Mouse (Mus musculus): Measurements from ENCODE around the gene Gucd1. TPM values are rescaled to one million over a fixed set of nuclear protein-coding genes. Genes with fewer than 3 reads are reported as not detected.

Gene Gucd1
- polyA plus RNA-seq, 1 experiment = 80.5 TPM

- no peaks in the 10 kb centered on the region for H3K36me3 ChIP-seq (ENCODE audit: control insufficient read depth, insufficient read depth, low read length)
- H3K4me3 ChIP-seq (ENCODE audit: control insufficient read depth, insufficient read depth, low read length) = no peak overlapping the region
- WGBS = 95% methylated on average over 1 of the region's 1 CpGs
- TF ChIP-seq CTCF (IDR thresholded peaks at IDR 0.05; ENCODE audit: borderline replicate concordance, control insufficient read depth, extremely low read depth, insufficient read depth, low read length, poor library complexity) = no peak
- TF ChIP-seq POLR2A (IDR thresholded peaks at IDR 0.05; ENCODE audit: control insufficient read depth, extremely low read depth, insufficient read depth, low read length, poor library complexity) = no peak
- H3K27ac ChIP-seq (ENCODE audit: control insufficient read depth, insufficient read depth, low read length) = no peak overlapping the region
- H3K4me1 ChIP-seq (replicated peaks; ENCODE audit: control insufficient read depth, insufficient read depth, low read length) = no peaks in the 10 kb centered on the region
- DNase-seq = no peak
- H3K27me3 ChIP-seq (ENCODE audit: control insufficient read depth, insufficient read depth, low read length) = no peaks in the 10 kb centered on the region
Measured at GRCm38 (mm10) chr10:75437284-75437683, 80.5 kb downstream of the Gucd1 start.

- DNase-seq = peak; percentile 82
- WGBS = 12% methylated on average over 3 of the region's 3 CpGs
Measured at GRCm38 (mm10) chr10:75436604-75437217, 81.1 kb downstream of the Gucd1 start.

GRCm38 (mm10) chr10:75430633-75431032 is 87.1 kb downstream of the Gucd1 start:
- 92% methylated on average over 6 of the region's 6 CpGs for WGBS
- Histone ChIP-seq H3K36me3 (ENCODE audit: control insufficient read depth, insufficient read depth, low read length) (no peaks in the 10 kb centered on the region), H3K4me1 (replicated peaks; ENCODE audit: control insufficient read depth, insufficient read depth, low read length) (no peaks in the 10 kb centered on the region), H3K4me3 (ENCODE audit: control insufficient read depth, insufficient read depth, low read length) (no peak overlapping the region), H3K27me3 (ENCODE audit: control insufficient read depth, insufficient read depth, low read length) (no peaks in the 10 kb centered on the region), H3K27ac (ENCODE audit: control insufficient read depth, insufficient read depth, low read length) (no peak overlapping the region)
- TF ChIP-seq POLR2A (IDR thresholded peaks at IDR 0.05; ENCODE audit: control insufficient read depth, extremely low read depth, insufficient read depth, low read length, poor library complexity) = no peak
- no peak for TF ChIP-seq CTCF (IDR thresholded peaks at IDR 0.05; ENCODE audit: borderline replicate concordance, control insufficient read depth, extremely low read depth, insufficient read depth, low read length, poor library complexity)
- no peak for DNase-seq

More at GRCm38 (mm10) chr10:75436604-75437217, 81.1 kb downstream of the Gucd1 start:
- peak; percentile 12; the same call in 1 of the 2 replicates for TF ChIP-seq CTCF (IDR thresholded peaks at IDR 0.05; ENCODE audit: borderline replicate concordance, control insufficient read depth, extremely low read depth, insufficient read depth, low read length, poor library complexity)
- TF ChIP-seq POLR2A (IDR thresholded peaks at IDR 0.05; ENCODE audit: control insufficient read depth, extremely low read depth, insufficient read depth, low read length, poor library complexity) = no peak
- no peak overlapping the region for H3K27ac ChIP-seq (ENCODE audit: control insufficient read depth, insufficient read depth, low read length)
- no peaks in the 10 kb centered on the region for H3K36me3 ChIP-seq (ENCODE audit: control insufficient read depth, insufficient read depth, low read length)
- H3K4me3 ChIP-seq (ENCODE audit: control insufficient read depth, insufficient read depth, low read length) = no peak overlapping the region
- H3K27me3 ChIP-seq (ENCODE audit: control insufficient read depth, insufficient read depth, low read length) = no peaks in the 10 kb centered on the region
- H3K4me1 ChIP-seq (replicated peaks; ENCODE audit: control insufficient read depth, insufficient read depth, low read length) = no peaks in the 10 kb centered on the region

- 82% methylated on average over 5 of the region's 5 CpGs for WGBS
- Histone ChIP-seq H3K36me3 (ENCODE audit: control insufficient read depth, insufficient read depth, low read length) (no peaks in the 10 kb centered on the region), H3K4me1 (replicated peaks; ENCODE audit: control insufficient read depth, insufficient read depth, low read length) (no peaks in the 10 kb centered on the region), H3K27me3 (ENCODE audit: control insufficient read depth, insufficient read depth, low read length) (no peaks in the 10 kb centered on the region), H3K27ac (ENCODE audit: control insufficient read depth, insufficient read depth, low read length) (no peak overlapping the region), H3K4me3 (ENCODE audit: control insufficient read depth, insufficient read depth, low read length) (no peak overlapping the region)
- no peak for DNase-seq
- no peak for TF ChIP-seq CTCF (IDR thresholded peaks at IDR 0.05; ENCODE audit: borderline replicate concordance, control insufficient read depth, extremely low read depth, insufficient read depth, low read length, poor library complexity)
- TF ChIP-seq POLR2A (IDR thresholded peaks at IDR 0.05; ENCODE audit: control insufficient read depth, extremely low read depth, insufficient read depth, low read length, poor library complexity) = no peak
Measured at GRCm38 (mm10) chr10:75430147-75430537, 87.6 kb downstream of the Gucd1 start.

GRCm38 (mm10) chr10:75429522-75430146 is 88.1 kb downstream of the Gucd1 start:
- Histone ChIP-seq H3K4me1 (replicated peaks; ENCODE audit: control insufficient read depth, insufficient read depth, low read length) (peaks cover under 1% of the 10 kb centered on the region; the same call in 1 of the 2 replicates), H3K4me3 (ENCODE audit: control insufficient read depth, insufficient read depth, low read length) (no peak overlapping the region), H3K27ac (ENCODE audit: control insufficient read depth, insufficient read depth, low read length) (no peak overlapping the region), H3K36me3 (ENCODE audit: control insufficient read depth, insufficient read depth, low read length) (no peaks in the 10 kb centered on the region), H3K27me3 (ENCODE audit: control insufficient read depth, insufficient read depth, low read length) (no peaks in the 10 kb centered on the region)
- 40% methylated on average over 7 of the region's 7 CpGs for WGBS
- no peak for DNase-seq
- no peak for TF ChIP-seq CTCF (IDR thresholded peaks at IDR 0.05; ENCODE audit: borderline replicate concordance, control insufficient read depth, extremely low read depth, insufficient read depth, low read length, poor library complexity)
- TF ChIP-seq POLR2A (IDR thresholded peaks at IDR 0.05; ENCODE audit: control insufficient read depth, extremely low read depth, insufficient read depth, low read length, poor library complexity) = no peak

- TF ChIP-seq CTCF (IDR thresholded peaks at IDR 0.05; ENCODE audit: borderline replicate concordance, control insufficient read depth, extremely low read depth, insufficient read depth, low read length, poor library complexity) (no peak), POLR2A (IDR thresholded peaks at IDR 0.05; ENCODE audit: control insufficient read depth, extremely low read depth, insufficient read depth, low read length, poor library complexity) (no peak)
- Histone ChIP-seq H3K36me3 (ENCODE audit: control insufficient read depth, insufficient read depth, low read length) (no peaks in the 10 kb centered on the region), H3K27ac (ENCODE audit: control insufficient read depth, insufficient read depth, low read length) (no peak overlapping the region), H3K4me3 (ENCODE audit: control insufficient read depth, insufficient read depth, low read length) (no peak overlapping the region), H3K4me1 (replicated peaks; ENCODE audit: control insufficient read depth, insufficient read depth, low read length) (peaks cover 4% of the 10 kb centered on the region; the same call in 1 of the 2 replicates), H3K27me3 (ENCODE audit: control insufficient read depth, insufficient read depth, low read length) (no peaks in the 10 kb centered on the region)
- DNase-seq = no peak
- WGBS = 49% methylated on average over 6 of the region's 6 CpGs
Measured at GRCm38 (mm10) chr10:75429004-75429380, 88.8 kb downstream of the Gucd1 start.
